Mouse (Mus musculus) CH12.LX (cell line): Measurements from ENCODE around the gene Ofcc1. TPM values are rescaled to one million over a fixed set of nuclear protein-coding genes. Genes with fewer than 3 reads are reported as not detected.

ENCODE experiments used
- DNase-seq: peaks from one replicate; pipeline ENCODE4 v3.0.0-alpha.2; 2013; ENCODE audit errors: extremely low read depth
- H3K27ac ChIP-seq: 2 replicates; pipeline ENCODE4 v1.5.1; 2012; ENCODE audit warnings: low read depth, mild to moderate bottlenecking, control low read depth, moderate library complexity; ENCODE audit not compliant: insufficient read depth
- H3K27me3 ChIP-seq: replicated peaks from 2 replicates; pipeline ENCODE3; 2012; ENCODE audit warnings: inconsistent platforms
- H3K36me3 ChIP-seq, 2 experiments: replicated peaks in 1 of 2; 2 replicates each; pipeline versions ENCODE3 to v1.6.1; 2012; ENCODE audit warnings: inconsistent platforms in 1 of 2, low read length in 1 of 2, mild to moderate bottlenecking in 1 of 2, mixed read lengths in 1 of 2, moderate library complexity in 1 of 2; ENCODE audit not compliant: control insufficient read depth in 1 of 2, insufficient read depth in 1 of 2
- H3K4me1 ChIP-seq, 2 experiments: 2 replicates each; pipeline ENCODE4 v1.6.1; 2012; ENCODE audit warnings: inconsistent platforms in 1 of 2, moderate library complexity in 1 of 2; ENCODE audit not compliant: insufficient read depth in 2 of 2, control insufficient read depth in 1 of 2
- H3K4me2 ChIP-seq: 2 replicates; pipeline ENCODE4 v1.6.1; 2012; ENCODE audit warnings: low read depth, mild to moderate bottlenecking, control low read depth; ENCODE audit not compliant: poor library complexity, insufficient read depth, severe bottlenecking
- H3K4me3 ChIP-seq, 3 experiments: fragments of 150-350 bp in 1 of 3; sonication (generic) in 1 of 3; replicated peaks in 1 of 3; 2 replicates each; pipeline versions ENCODE3 to v1.5.1; 2011 to 2012; ENCODE audit warnings: low read depth in 2 of 3, low read length in 2 of 3, mild to moderate bottlenecking in 2 of 3, moderate library complexity in 2 of 3, control low read depth in 1 of 3, improper control_type of control experiment in 1 of 3, inconsistent platforms in 1 of 3, mixed read lengths in 1 of 3; ENCODE audit not compliant: poor library complexity in 1 of 3
- H3K79me2 ChIP-seq: replicated peaks from 2 replicates; pipeline ENCODE4 v1.6.1; 2012; ENCODE audit warnings: mild to moderate bottlenecking, moderate library complexity; ENCODE audit not compliant: control insufficient read depth, poor library complexity, insufficient read depth, severe bottlenecking; ENCODE audit errors: extremely low read depth
- H3K9ac ChIP-seq: 2 replicates; pipeline ENCODE4 v1.6.1; 2012; ENCODE audit warnings: low read depth, mild to moderate bottlenecking, control low read depth, moderate library complexity; ENCODE audit not compliant: insufficient read depth
- H3K9me3 ChIP-seq: replicated peaks from 2 replicates; pipeline ENCODE3; 2012; ENCODE audit warnings: low read length, inconsistent platforms, mixed read lengths
- BHLHE40 ChIP-seq: IDR thresholded peaks from 2 replicates; pipeline ENCODE4 v1.6.1; 2011; ENCODE audit warnings: mild to moderate bottlenecking, low read depth, low read length, improper control_type of control experiment
- CHD1 ChIP-seq: IDR thresholded peaks from 2 replicates; pipeline ENCODE4 v1.6.1; 2012; ENCODE audit warnings: low read depth, low read length, improper control_type of control experiment, inconsistent platforms
- CHD2 ChIP-seq: IDR thresholded peaks from 2 replicates; pipeline ENCODE4 v1.6.1; 2011; ENCODE audit warnings: low read length, improper control_type of control experiment
- CTCF ChIP-seq, 2 experiments: IDR thresholded peaks in 1 of 2; conservative IDR thresholded peaks in 1 of 2; 2 replicates each; pipeline ENCODE4 v1.5.1; 2011 to 2012; ENCODE audit warnings: low read depth in 2 of 2, low read length in 2 of 2, improper control_type of control experiment in 1 of 2, inconsistent platforms in 1 of 2, mild to moderate bottlenecking in 1 of 2, moderate library complexity in 1 of 2
- ETS1 ChIP-seq: conservative IDR thresholded peaks from 2 replicates; pipeline ENCODE4 v1.6.1; 2012; ENCODE audit warnings: low read depth, mild to moderate bottlenecking, inconsistent platforms, low read length, improper control_type of control experiment, moderate library complexity
- GABPA ChIP-seq: IDR thresholded peaks from 2 replicates; pipeline ENCODE4 v1.6.1; 2012; ENCODE audit warnings: low read depth, low read length, improper control_type of control experiment, inconsistent platforms; ENCODE audit not compliant: insufficient replicate concordance
- KAT2A ChIP-seq: IDR thresholded peaks from 2 replicates; pipeline ENCODE4 v1.6.1; 2012; ENCODE audit warnings: low read length, improper control_type of control experiment, inconsistent platforms; ENCODE audit not compliant: insufficient replicate concordance
- MAX ChIP-seq: IDR thresholded peaks from 2 replicates; pipeline ENCODE4 v1.6.1; 2011; ENCODE audit warnings: low read length, improper control_type of control experiment
- MEF2A ChIP-seq: IDR thresholded peaks from 2 replicates; pipeline ENCODE4 v1.6.1; 2014; ENCODE audit warnings: low read depth, mild to moderate bottlenecking, inconsistent platforms, low read length, improper control_type of control experiment, borderline replicate concordance
- MXI1 ChIP-seq: IDR thresholded peaks from 2 replicates; pipeline ENCODE4 v1.6.1; 2011; ENCODE audit warnings: mild to moderate bottlenecking, low read depth, low read length, improper control_type of control experiment
- MYC ChIP-seq: IDR thresholded peaks from 2 replicates; pipeline ENCODE4 v1.6.1; 2011; ENCODE audit warnings: low read depth, mild to moderate bottlenecking, improper control_type of control experiment, low read length
- NELFE ChIP-seq: IDR thresholded peaks from 2 replicates; pipeline ENCODE4 v1.6.1; 2011; ENCODE audit warnings: low read depth, low read length, improper control_type of control experiment
- POLR2A ChIP-seq: IDR thresholded peaks from 2 replicates; pipeline ENCODE4 v1.6.1; 2011; ENCODE audit warnings: low read depth, mild to moderate bottlenecking, improper control_type of control experiment, low read length
- POLR2AphosphoS2 ChIP-seq: IDR thresholded peaks from 2 replicates; pipeline ENCODE4 v1.6.1; 2011; ENCODE audit warnings: low read depth, low read length, improper control_type of control experiment
- SMC3 ChIP-seq: IDR thresholded peaks from 2 replicates; pipeline ENCODE4 v1.6.1; 2011; ENCODE audit warnings: low read depth, low read length, improper control_type of control experiment
- TBP ChIP-seq: conservative IDR thresholded peaks from 2 replicates; pipeline ENCODE4 v1.6.1; 2011; ENCODE audit warnings: low read depth, low read length, improper control_type of control experiment
- USF1 ChIP-seq: IDR thresholded peaks from 2 replicates; pipeline ENCODE4 v1.6.1; 2014; ENCODE audit warnings: low read depth, mild to moderate bottlenecking, inconsistent platforms, low read length, improper control_type of control experiment
- USF2 ChIP-seq: conservative IDR thresholded peaks from 2 replicates; pipeline ENCODE4 v1.6.1; 2011; ENCODE audit warnings: low read depth, low read length, improper control_type of control experiment
- ZC3H11A ChIP-seq: IDR thresholded peaks from 2 replicates; pipeline ENCODE4 v1.6.1; 2012; ENCODE audit warnings: low read depth, mild to moderate bottlenecking, inconsistent platforms, low read length, improper control_type of control experiment
- ZKSCAN1 ChIP-seq: IDR thresholded peaks from 2 replicates; pipeline ENCODE4 v1.6.1; 2012; ENCODE audit warnings: low read depth, inconsistent platforms, low read length, improper control_type of control experiment, borderline replicate concordance
- ZNF384 ChIP-seq: IDR thresholded peaks from 2 replicates; pipeline ENCODE4 v1.6.1; 2012; ENCODE audit warnings: low read depth, low read length, improper control_type of control experiment, inconsistent platforms
- dilution Hi-C: fragments of 300-500 bp; cut with MboI; formaldehyde crosslinking; loops from 2 replicates; pipeline ENCODE4 v1.14.3; 2020; ENCODE audit warnings: low sequenced_read_pairs; ENCODE audit not compliant: extremely low pct_unique_long_range_greater_than_20kb, extremely low pct_ligation_motif_present
- in situ Hi-C: fragments of 300-500 bp; cut with MboI; formaldehyde crosslinking; loops from 3 replicates; pipeline ENCODE4 v1.14.3; 2019; ENCODE audit warnings: low sequenced_read_pairs, low pct_ligation_motif_present, low pct_unique_long_range_greater_than_20kb, mixed read lengths
- polyA plus RNA-seq: library from polyadenylated mRNA; unstranded; fragments of >175 nt; gene quantifications from 2 replicates; pipeline ENCODE4 v1.2.1, GENCODE M21; 2012; ENCODE audit warnings: low read depth; ENCODE audit not compliant: insufficient read length
- total RNA-seq, 2 experiments: library from RNA; depleted of rRNA; stranded (reverse); fragments of 300-350 nt in 1 of 2; fragments of >200 nt in 1 of 2; gene quantifications; 2 replicates each; pipeline ENCODE4 v1.2.3; 2012 to 2014

Ofcc1 gene
- total and polyA plus RNA-seq, 3 experiments = not detected

- Histone ChIP-seq H3K36me3 (no peaks in the 10 kb centered on the region), H3K79me2 (no peaks in the 10 kb centered on the region), H3K4me2 (no peak overlapping the region), H3K4me1 (no peaks in the 10 kb centered on the region), H3K4me3 (no peak overlapping the region), H3K27ac (no peak overlapping the region), H3K27me3 (no peaks in the 10 kb centered on the region), H3K9me3 (no peaks in the 10 kb centered on the region), H3K9ac (no peak overlapping the region)
- dilution Hi-C loops = no loop called here
- no peak for TF ChIP-seq NELFE
- no peak for TF ChIP-seq GABPA
- TF ChIP-seq ZNF384 = no peak
- no peak for TF ChIP-seq USF1
- TF ChIP-seq MYC = no peak
- no peak for TF ChIP-seq BHLHE40
- TF ChIP-seq MXI1 = no peak
- TF ChIP-seq CTCF (conservative IDR thresholded peaks at IDR 0.05 in 1 of 2, IDR thresholded peaks at IDR 0.05 in 1 of 2; ENCODE audit: low read depth in 2 of 2, low read length in 2 of 2) = no peak
- no peak for TF ChIP-seq SMC3
- no peak for TF ChIP-seq CHD2
- TF ChIP-seq POLR2A = no peak
- TF ChIP-seq MEF2A = no peak
- no peak for TF ChIP-seq ZKSCAN1
- no peak for TF ChIP-seq KAT2A
- TF ChIP-seq POLR2AphosphoS2 = no peak
- no peak for TF ChIP-seq MAX
- TF ChIP-seq TBP = no peak
- no peak for TF ChIP-seq USF2
- TF ChIP-seq CHD1 = no peak
- in situ Hi-C loops = no loop called here
- DNase-seq = no peak
These were observed 291.2 kb downstream of the Ofcc1 start for GRCm38 (mm10) chr13:40070004-40070403.

GRCm38 (mm10) chr13:40061281-40061680 lies 300.0 kb downstream of the Ofcc1 start:
- no peaks in the 10 kb centered on the region for H3K79me2 ChIP-seq
- H3K27ac ChIP-seq = no peak overlapping the region
- no peaks in the 10 kb centered on the region for H3K36me3 ChIP-seq
- dilution Hi-C loops = no loop called here
- in situ Hi-C loops = no loop called here
- H3K27me3 ChIP-seq = no peaks in the 10 kb centered on the region
- no peaks in the 10 kb centered on the region for H3K9me3 ChIP-seq
- no peak for DNase-seq
- H3K4me1 ChIP-seq = no peaks in the 10 kb centered on the region
- TF ChIP-seq BHLHE40 (no peak), ETS1 (no peak), CTCF (conservative IDR thresholded peaks at IDR 0.05 in 1 of 2, IDR thresholded peaks at IDR 0.05 in 1 of 2; ENCODE audit: low read depth in 2 of 2, low read length in 2 of 2) (no peak), ZC3H11A (no peak)
- no peak overlapping the region for H3K4me2 ChIP-seq
- no peak overlapping the region for H3K4me3 ChIP-seq
- no peak overlapping the region for H3K9ac ChIP-seq
